Mouse (Mus musculus): ENCODE results near the gene Tmem268.

- TF ChIP-seq CTCF (IDR thresholded peaks at IDR 0.05; ENCODE audit: control insufficient read depth, insufficient read depth, insufficient read length) (no peak), MAX (IDR thresholded peaks at IDR 0.05) (no peak), MYOG (IDR thresholded peaks at IDR 0.05; ENCODE audit: control insufficient read depth, extremely low read depth, insufficient read length) (no peak)
Observed at GRCm38 (mm10) chr4:63546441-63547055, 12.0 kb upstream of the Tmem268 start.
